Mouse (Mus musculus) embryonic fibroblast, embryonic 13.5 days (primary cell): ENCODE measurements around the gene Slc9b1.

Experiments used
- CTCF ChIP-seq: IDR thresholded peaks from 2 replicates; pipeline ENCODE4 v1.5.1; 2011; ENCODE audit warnings: mild to moderate bottlenecking, control low read depth, low read length, moderate library complexity, borderline replicate concordance; ENCODE audit not compliant: insufficient read depth
- POLR2A ChIP-seq: IDR thresholded peaks from 2 replicates; pipeline ENCODE4 v1.6.1; 2011; ENCODE audit warnings: low read depth, mild to moderate bottlenecking, control low read depth, low read length, moderate library complexity

DNA sequence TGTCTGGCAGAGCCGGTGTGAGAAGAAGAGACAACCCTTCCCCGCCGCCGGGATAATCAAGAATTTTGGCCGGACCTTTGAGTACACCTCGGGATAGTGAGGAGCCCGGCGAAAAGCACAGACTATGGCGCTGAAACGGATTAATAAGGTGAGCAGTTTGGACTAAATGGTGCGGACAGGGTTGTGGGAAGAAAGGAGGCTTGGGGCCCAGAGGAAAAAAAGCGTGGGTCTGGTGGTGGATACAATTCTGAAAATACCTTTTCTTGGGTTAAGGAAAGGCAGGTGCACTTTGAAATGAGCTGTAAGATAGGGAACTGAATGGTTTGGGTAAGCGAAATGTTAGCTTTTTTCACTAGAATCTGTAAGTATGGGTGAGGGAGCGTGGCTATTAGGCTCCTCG is 91.8 kb downstream of the Slc9b1 start:
- TF ChIP-seq POLR2A = no peak
- no peak for TF ChIP-seq CTCF
